Mouse (Mus musculus): Measurements from ENCODE around the gene Cc2d1a.

DNA sequence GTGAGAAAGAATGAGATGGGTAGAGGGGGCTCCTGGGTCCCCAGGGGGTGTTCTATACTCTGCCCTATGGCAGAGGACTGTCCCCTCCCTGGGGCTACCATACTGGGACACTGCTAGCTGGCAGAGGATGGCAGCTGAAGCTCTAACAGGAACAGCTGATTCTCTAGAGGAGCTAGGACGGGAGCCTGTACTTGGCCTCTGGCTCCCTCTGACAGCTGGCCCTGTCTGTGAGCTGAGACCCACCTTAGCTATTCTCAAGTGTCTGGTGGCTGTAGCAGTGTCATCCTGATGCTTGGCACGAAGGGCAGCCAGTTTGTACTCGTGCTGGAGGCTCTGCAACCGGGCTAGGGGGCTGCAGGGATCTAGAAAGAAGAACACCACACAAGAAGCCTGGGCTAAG, 6.9 kb downstream of the Cc2d1a start:
- TF ChIP-seq CTCF (IDR thresholded peaks at IDR 0.05; ENCODE audit: insufficient read depth, low read depth, low read length) (no peak), POLR2A (IDR thresholded peaks at IDR 0.05; ENCODE audit: insufficient read depth, low read depth, low read length) (no peak)
